9 mouse cellular contexts compared by ENCODE assay signal in the genomic region with DNA sequence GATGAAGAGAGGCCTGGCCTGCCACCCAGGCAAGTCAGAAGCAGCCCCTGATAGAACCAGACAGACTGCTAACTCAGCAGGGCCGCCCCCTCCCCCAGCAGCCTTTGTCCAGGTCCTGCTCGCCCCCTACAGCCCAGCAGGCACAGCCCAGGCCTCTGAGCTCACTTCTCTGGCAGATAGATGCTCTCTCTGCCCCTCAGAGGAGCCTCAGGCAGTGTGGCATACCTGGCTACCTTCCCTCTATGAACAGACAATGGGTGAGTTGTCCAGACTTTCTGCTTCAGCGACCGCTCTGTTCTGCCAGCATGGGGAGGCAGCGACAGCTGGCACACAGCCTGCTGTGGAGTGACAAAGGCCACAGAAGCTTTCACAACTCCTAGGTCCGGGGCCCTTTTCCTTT. TPM values are rescaled to one million over a fixed set of nuclear protein-coding genes. Genes with fewer than 3 reads are reported as not detected.
A peak's percentile ranks its signal among the peaks of the same experiment; 100 is the strongest.
DNase-seq lines count a peak whose midpoint lies in the region; ATAC-seq and TF ChIP-seq lines count a peak whose summit lies in the region.
"Had no signal": no experiment of that assay in that cellular context is flagged by ENCODE, and none has a peak within 500 bp of the region (broad histone marks: within the 10 kb centered on the region; RNA-seq: fewer than 3 reads in every experiment).

No protein-coding gene starts in this region.

- peak; percentile 27 to 50 for DNase-seq in cerebellum, adult 2 months
- no peak for DNase-seq in cerebellum, adult 11 months
- DNase-seq in liver, adult 2 months (ENCODE audit: extremely low read depth, low read depth, low spot score), result peak; percentile 76
- DNase-seq in liver, embryonic 11.5 days (ENCODE audit: low spot score), result no peak
- DNase-seq in retina, embryonic 14.5 days (ENCODE audit: low spot score), result peak; percentile 75
- no peak for DNase-seq in MN1 (ENCODE audit: low spot score)
- no peak for DNase-seq in right cerebral cortex, postnatal 25 days

- no peak overlapping the region for H3K4me2 ChIP-seq in liver, embryonic 11.5 days
- H3K4me2 ChIP-seq in hindbrain, embryonic 12.5 days (replicated peaks), result peak overlapping the region; percentile 93

- H3K79me2 ChIP-seq in liver, adult 2 months (ENCODE audit: control insufficient read depth, insufficient read depth, low read length), result no peaks in the 10 kb centered on the region

- no peaks in the 10 kb centered on the region for H3K36me3 ChIP-seq in liver, adult 2 months (ENCODE audit: control insufficient read depth, insufficient read depth, low read length)
- no peaks in the 10 kb centered on the region for H3K36me3 ChIP-seq in liver, embryonic 11.5 days (ENCODE audit: control insufficient read depth, insufficient read depth, low read length)
- H3K36me3 ChIP-seq in hindbrain, embryonic 12.5 days, result no peaks in the 10 kb centered on the region

- TF ChIP-seq POLR2A in cerebellum, adult 2 months (IDR thresholded peaks at IDR 0.05; ENCODE audit: borderline replicate concordance, insufficient read depth, low read length), result no peak
- no peak for TF ChIP-seq POLR2A in liver, adult 2 months (IDR thresholded peaks at IDR 0.05; ENCODE audit: extremely low read depth, insufficient read depth, low read length)

- no peak overlapping the region for H3K4me3 ChIP-seq in cerebellum, adult 2 months (replicated peaks; ENCODE audit: insufficient read depth, low read depth, low read length)
- H3K4me3 ChIP-seq in liver, adult 2 months (ENCODE audit: insufficient read depth, low read depth, low read length), result no peak overlapping the region
- H3K4me3 ChIP-seq in liver, embryonic 11.5 days (ENCODE audit: low read depth, low read length), result no peak overlapping the region
- peak overlapping the region; percentile 3; the same call in 1 of the 2 replicates for H3K4me3 ChIP-seq in hindbrain, embryonic 12.5 days
- H3K4me3 ChIP-seq: heart, adult 2 months had no signal

- no peak for ATAC-seq in liver, embryonic 11.5 days (replicated peaks; ENCODE audit: low FRiP score)
- ATAC-seq in hindbrain, embryonic 12.5 days (ENCODE audit: low FRiP score), result peak; percentile 9

- 23% methylated on average over 6 of the region's 6 CpGs for WGBS in cerebellum, adult 2 months
- WGBS in liver, adult 2 months, result 30% methylated on average over 6 of the region's 6 CpGs
- 61% methylated on average over 6 of the region's 6 CpGs for WGBS in liver, embryonic 11.5 days
- 16% methylated on average over 6 of the region's 6 CpGs for WGBS in hindbrain, embryonic 12.5 days

- no peaks in the 10 kb centered on the region for H3K9me3 ChIP-seq in liver, embryonic 11.5 days (ENCODE audit: control insufficient read depth, low read length)
- no peaks in the 10 kb centered on the region for H3K9me3 ChIP-seq in hindbrain, embryonic 12.5 days (replicated peaks)

- no peak for TF ChIP-seq CTCF in cerebellum, adult 2 months (IDR thresholded peaks at IDR 0.05; ENCODE audit: borderline replicate concordance, insufficient read depth, low read depth, low read length)
- 0 out of 2 replicates have a peak, but pooled peaks have one; percentile 1 for TF ChIP-seq CTCF in liver, adult 2 months (IDR thresholded peaks at IDR 0.05; ENCODE audit: low read depth, low read length)

- H3K9ac ChIP-seq in liver, adult 2 months (ENCODE audit: low read depth, low read length), result no peak overlapping the region
- H3K9ac ChIP-seq in liver, embryonic 11.5 days (ENCODE audit: low read depth, low read length), result no peak overlapping the region
- peak overlapping the region; percentile 29; the same call in 1 of the 2 replicates for H3K9ac ChIP-seq in hindbrain, embryonic 12.5 days

- H3K4me1 ChIP-seq in cerebellum, adult 2 months (ENCODE audit: control insufficient read depth, insufficient read depth, low read length), result 0 out of 2 replicates have a peak, but pooled peaks cover 6% of the 10 kb centered on the region
- peaks cover 6% of the 10 kb centered on the region; the same call in 1 of the 2 replicates for H3K4me1 ChIP-seq in liver, adult 2 months (ENCODE audit: control insufficient read depth, insufficient read depth, low read length)
- H3K4me1 ChIP-seq in liver, embryonic 11.5 days (replicated peaks; ENCODE audit: control insufficient read depth, insufficient read depth, low read length), result peaks cover 7% of the 10 kb centered on the region
- H3K4me1 ChIP-seq in hindbrain, embryonic 12.5 days, result peaks cover 66% of the 10 kb centered on the region

- H3K27me3 ChIP-seq in cerebellum, adult 2 months (ENCODE audit: control insufficient read depth, insufficient read depth, low read length), result no peaks in the 10 kb centered on the region; the same call in 1 of the 2 replicates
- H3K27me3 ChIP-seq in liver, adult 2 months (ENCODE audit: control insufficient read depth, insufficient read depth, low read length), result no peaks in the 10 kb centered on the region
- H3K27me3 ChIP-seq in liver, embryonic 11.5 days (replicated peaks; ENCODE audit: control insufficient read depth, insufficient read depth, low read length), result no peaks in the 10 kb centered on the region
- no peaks in the 10 kb centered on the region; the same call in 1 of the 2 replicates for H3K27me3 ChIP-seq in hindbrain, embryonic 12.5 days

- no peak overlapping the region for H3K27ac ChIP-seq in cerebellum, adult 2 months (ENCODE audit: insufficient read depth, low read length)
- H3K27ac ChIP-seq in liver, adult 2 months (replicated peaks; ENCODE audit: insufficient read depth, low read depth, low read length), result no peak overlapping the region
- H3K27ac ChIP-seq in liver, embryonic 11.5 days (ENCODE audit: low read depth, low read length), result no peak overlapping the region
- H3K27ac ChIP-seq in hindbrain, embryonic 12.5 days, result peak overlapping the region; percentile 89
- H3K27ac ChIP-seq: heart, adult 2 months had no signal

RNA-seq across cellular contexts. Expression of gene Rassf4, which starts 3.6 kb away (rescaled TPM):
- polyA plus RNA-seq in cerebellum, adult 2 months (2012; rRNA removed), result 10.3 and 12.9 TPM in 2 replicates
- total RNA-seq in liver, adult 2 months (2014; rRNA removed), result 3.1 and 3.6 TPM in 2 replicates
- 1.3 and 2.2 TPM in 2 replicates for polyA plus RNA-seq in liver, adult 2 months (2012; rRNA removed)
- polyA plus RNA-seq in liver, embryonic 11.5 days (2014; fragmentation: Nextera tagmentation; extraction: Ambion mirVana), result 4.8 and 4.9 TPM in 2 replicates
- polyA plus RNA-seq in hindbrain, embryonic 12.5 days (2016; fragmentation: Nextera tagmentation; extraction: Ambion mirVana), result 38.7 and 46.7 TPM in 2 replicates

RNA-seq across cellular contexts. Expression of gene Depp1, which starts 19.7 kb away (rescaled TPM):
- polyA plus RNA-seq in cerebellum, adult 2 months (2012; rRNA removed), result 0.84 and 1.00 TPM in 2 replicates
- total RNA-seq in liver, adult 2 months (2014; rRNA removed), result 125 and 199 TPM in 2 replicates
- 210 and 244 TPM in 2 replicates for polyA plus RNA-seq in liver, adult 2 months (2012; rRNA removed)
- 5.3 and 6.1 TPM in 2 replicates for polyA plus RNA-seq in liver, embryonic 11.5 days (2014; fragmentation: Nextera tagmentation; extraction: Ambion mirVana)
- polyA plus RNA-seq in hindbrain, embryonic 12.5 days (2016; fragmentation: Nextera tagmentation; extraction: Ambion mirVana), result 9.5 and 9.7 TPM in 2 replicates

RNA-seq across cellular contexts. Expression of gene Zfp422, which starts 41.3 kb away (rescaled TPM):
- polyA plus RNA-seq in cerebellum, adult 2 months (2012; rRNA removed), result 32.4 and 34.2 TPM in 2 replicates
- 5.6 and 7.0 TPM in 2 replicates for total RNA-seq in liver, adult 2 months (2014; rRNA removed)
- polyA plus RNA-seq in liver, adult 2 months (2012; rRNA removed), result 6.6 and 7.0 TPM in 2 replicates
- polyA plus RNA-seq in liver, embryonic 11.5 days (2014; fragmentation: Nextera tagmentation; extraction: Ambion mirVana), result 92.5 and 98.5 TPM in 2 replicates
- polyA plus RNA-seq in hindbrain, embryonic 12.5 days (2016; fragmentation: Nextera tagmentation; extraction: Ambion mirVana), result 237 and 251 TPM in 2 replicates

RNA-seq across cellular contexts. Expression of gene Tmem72, which starts 46.6 kb away (rescaled TPM):
- 0.77 and 1.5 TPM in 2 replicates for polyA plus RNA-seq in cerebellum, adult 2 months (2012; rRNA removed)
- 0.09 and 0.13 TPM in 2 replicates for total RNA-seq in liver, adult 2 months (2014; rRNA removed)
- polyA plus RNA-seq in liver, adult 2 months (2012; rRNA removed), result under 0.01 TPM in 1 of 2 replicates, not detected in the other
- 0.01 and 0.03 TPM in 2 replicates for polyA plus RNA-seq in liver, embryonic 11.5 days (2014; fragmentation: Nextera tagmentation; extraction: Ambion mirVana)
- polyA plus RNA-seq in hindbrain, embryonic 12.5 days (2016; fragmentation: Nextera tagmentation; extraction: Ambion mirVana), result 0.10 and 0.12 TPM in 2 replicates

Comparison
In these comparisons a context has a peak if more than half of its experiments do, and no peak if none do; other contexts are left out.
1. DNase-seq: peak in cerebellum, adult 2 months (2 of 2), liver, adult 2 months (single experiment) and retina, embryonic 14.5 days (single experiment); none in cerebellum, adult 11 months (single experiment), liver, embryonic 11.5 days (single experiment), MN1 (single experiment) and right cerebral cortex, postnatal 25 days (single experiment).
2. RNA of gene Depp1, which starts 19.7 kb away (polyA plus RNA-seq): 210 to 244 TPM in liver, adult 2 months; 9.5 to 9.7 TPM in hindbrain, embryonic 12.5 days, 5.3 to 6.1 TPM in liver, embryonic 11.5 days and 0.84 to 1.00 TPM in cerebellum, adult 2 months; every median in the first group is over 10 times any median in the second.